Mouse (Mus musculus) bone marrow, adult 2 months (tissue): ENCODE results near the gene Mns1. TPM values are rescaled to one million over a fixed set of nuclear protein-coding genes. Genes with fewer than 3 reads are reported as not detected.
"Not testable (repeated sequence)": the region's sequence is repeated elsewhere in the genome, so short reads cannot be mapped to it uniquely, and the experiment has no call there.

Experiments used
- H3K27ac ChIP-seq: fragments of 200-500 bp; 2 replicates; pipeline ENCODE4 v1.5.1; 2012; ENCODE audit warnings: low read depth, mild to moderate bottlenecking, control low read depth, inconsistent platforms, low read length; ENCODE audit not compliant: control insufficient read depth, poor library complexity, insufficient read depth
- H3K4me1 ChIP-seq: fragments of 200-500 bp; 2 replicates; pipeline ENCODE4 v1.6.1; 2011; ENCODE audit warnings: low read length; ENCODE audit not compliant: control insufficient read depth, insufficient read depth
- H3K4me3 ChIP-seq: fragments of 200-500 bp; replicated peaks from 2 replicates; pipeline ENCODE3; 2011; ENCODE audit warnings: mild to moderate bottlenecking, low read depth, low read length, control low read depth; ENCODE audit not compliant: control insufficient read depth
- CTCF ChIP-seq: fragments of 200-500 bp; IDR thresholded peaks from 2 replicates; pipeline ENCODE4 v1.5.1; 2011; ENCODE audit warnings: low read length, control low read depth; ENCODE audit not compliant: control insufficient read depth, insufficient read depth
- POLR2A ChIP-seq: fragments of 200-500 bp; IDR thresholded peaks from 2 replicates; pipeline ENCODE4 v1.6.1; 2011; ENCODE audit warnings: low read depth, mild to moderate bottlenecking, control low read depth, low read length, borderline replicate concordance; ENCODE audit not compliant: control insufficient read depth
- WGBS: fragments of 180-500 bp; shearing (Covaris S2); methylation state at CpG from one replicate; pipeline ENCODE4 v1.1.7; 2018; 5-methylcytosine and 5-hydroxymethylcytosine counted together
- polyA plus RNA-seq: library from polyadenylated mRNA; stranded (reverse); fragments of >200 nt; gene quantifications from 2 replicates; pipeline ENCODE4 v1.2.4, GENCODE M21; 2011; ENCODE audit warnings: low replicate concordance; ENCODE audit not compliant: missing spikeins, insufficient read depth, insufficient read length

Gene Mns1
- 47.2 and 66.3 TPM in 2 replicates for polyA plus RNA-seq

GRCm38 (mm10) chr9:72437822-72438701, at the start of gene Mns1:
TSS of gene Mns1 (plus strand) at chr9:72438011.
- peak; percentile 28; the same call in 1 of the 2 replicates for TF ChIP-seq CTCF
- TF ChIP-seq POLR2A = peak; percentile 83
- Histone ChIP-seq H3K27ac (peak within 1 kb of the TSS; percentile 66), H3K4me3 (peak within 1 kb of the TSS; percentile 85), H3K4me1 (peaks cover 1% of the 10 kb centered on the region; the same call in 1 of the 2 replicates)
- 3% methylated on average over 43 of the region's 43 CpGs for WGBS

DNA sequence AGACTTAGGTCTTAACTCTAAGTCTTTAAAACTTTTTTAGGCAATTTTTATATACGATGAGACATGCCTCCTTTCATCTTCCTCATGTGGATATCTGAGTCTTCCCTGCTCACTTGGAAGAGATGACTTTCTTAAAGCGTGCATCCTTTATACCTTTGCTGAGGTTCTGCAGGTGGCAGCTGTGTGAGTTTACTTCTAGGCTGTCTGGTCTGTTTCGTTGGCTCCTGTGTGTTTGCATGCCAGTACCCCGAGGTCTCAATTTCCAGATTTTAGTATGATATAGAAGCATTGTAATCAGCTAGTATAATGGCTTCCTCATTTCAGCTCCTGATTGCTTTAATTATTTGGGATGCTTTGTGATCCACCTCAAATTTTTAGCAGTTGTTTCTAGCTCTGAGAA, 48.9 kb upstream of the Mns1 start:
- WGBS = 74% methylated on average over 4 of the region's 4 CpGs
- Histone ChIP-seq H3K4me3 (no peak overlapping the region), H3K4me1 (no peaks in the 10 kb centered on the region), H3K27ac (no peak overlapping the region)
- no peak for TF ChIP-seq CTCF
- TF ChIP-seq POLR2A = no peak

DNA sequence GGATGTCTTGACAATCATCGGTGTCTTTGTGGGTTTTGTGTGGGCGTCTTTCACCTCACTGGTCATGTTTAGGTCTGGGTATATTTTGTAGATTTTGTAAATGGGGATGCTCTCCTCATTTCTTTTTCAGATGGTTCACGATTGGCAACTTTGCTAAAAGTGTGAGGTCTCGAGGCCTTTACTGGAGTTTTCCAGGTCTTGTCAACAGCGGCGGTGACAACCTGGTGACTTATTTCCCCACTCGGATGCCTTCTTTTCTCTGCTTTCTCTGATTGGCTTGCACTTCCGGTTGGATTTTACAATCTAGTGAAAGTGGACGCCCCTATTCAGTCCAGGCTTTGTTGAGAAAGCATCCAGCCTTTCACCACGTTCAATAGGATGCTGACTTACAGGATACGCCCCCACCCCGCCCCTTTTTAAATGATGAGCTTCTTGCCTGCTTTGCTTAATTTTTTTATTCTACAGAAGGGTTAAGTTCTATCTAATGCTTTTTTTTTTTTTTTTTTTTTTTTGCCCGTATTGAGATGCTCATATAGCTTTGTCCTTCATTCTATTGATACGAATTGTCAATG, 48.3 kb upstream of the Mns1 start:
- 72% methylated on average over 14 of the region's 14 CpGs for WGBS
- no peak overlapping the region for H3K4me3 ChIP-seq
- no peaks in the 10 kb centered on the region for H3K4me1 ChIP-seq
- TF ChIP-seq POLR2A = no peak
- TF ChIP-seq CTCF = no peak
- no peak overlapping the region for H3K27ac ChIP-seq

GRCm38 (mm10) chr9:72390321-72391077, 47.3 kb upstream of the Mns1 start:
- TF ChIP-seq CTCF (no peak), POLR2A (no peak)
- no peak overlapping the region for H3K4me3 ChIP-seq
- no peaks in the 10 kb centered on the region for H3K4me1 ChIP-seq
- no peak overlapping the region for H3K27ac ChIP-seq
- WGBS = 70% methylated on average over 12 of the region's 12 CpGs

- H3K4me1 ChIP-seq = no peaks in the 10 kb centered on the region
- H3K4me3 ChIP-seq = no peak overlapping the region
- WGBS = 77% methylated on average over 7 of the region's 7 CpGs
- TF ChIP-seq CTCF (no peak), POLR2A (no peak)
- no peak overlapping the region for H3K27ac ChIP-seq
Observed at GRCm38 (mm10) chr9:72392686-72393085, 45.1 kb upstream of the Mns1 start.

- TF ChIP-seq POLR2A = no peak
- TF ChIP-seq CTCF = no peak
- WGBS = 87% methylated on average over 15 of the region's 15 CpGs
- Histone ChIP-seq H3K4me3 (no peak overlapping the region), H3K27ac (no peak overlapping the region), H3K4me1 (no peaks in the 10 kb centered on the region)
Observed at GRCm38 (mm10) chr9:72393238-72393637, 44.6 kb upstream of the Mns1 start.

GRCm38 (mm10) chr9:72393869-72394341, 43.9 kb upstream of the Mns1 start:
- H3K4me3 ChIP-seq = no peak overlapping the region
- TF ChIP-seq POLR2A (no peak), CTCF (no peak)
- 70% methylated on average over 8 of the region's 8 CpGs for WGBS

GRCm38 (mm10) chr9:72400121-72400520, 37.7 kb upstream of the Mns1 start:
- no peak overlapping the region for H3K27ac ChIP-seq
- H3K4me3 ChIP-seq = no peak overlapping the region
- 15% methylated on average over 4 of the region's 4 CpGs for WGBS
- TF ChIP-seq CTCF (no peak), POLR2A (no peak)
- no peaks in the 10 kb centered on the region for H3K4me1 ChIP-seq

More at GRCm38 (mm10) chr9:72393869-72394341, 43.9 kb upstream of the Mns1 start:
- Histone ChIP-seq H3K4me1 (no peaks in the 10 kb centered on the region), H3K27ac (no peak overlapping the region)

DNA sequence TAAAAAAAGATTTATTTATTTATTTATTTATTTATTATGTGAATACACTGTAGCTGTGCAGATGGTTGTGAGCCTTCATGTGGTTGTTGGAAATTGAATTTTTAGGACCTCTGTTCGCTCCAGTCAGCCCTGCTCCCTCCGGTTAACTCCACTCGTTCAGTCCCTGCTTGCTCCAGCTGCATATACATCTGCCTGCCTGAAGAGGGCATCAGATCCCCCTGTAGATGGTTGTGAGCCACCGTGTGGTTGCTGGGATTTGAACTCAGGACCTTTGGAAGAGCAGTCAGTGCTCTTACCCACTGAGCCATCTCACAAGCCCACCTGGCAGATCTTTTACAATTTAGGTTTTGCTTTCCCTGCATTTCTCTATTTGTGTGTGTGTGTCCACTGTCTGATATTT, 36.0 kb upstream of the Mns1 start:
- not testable (repeated sequence) for H3K4me1 ChIP-seq, H3K4me3 ChIP-seq, H3K27ac ChIP-seq
- WGBS = 75% methylated on average over 4 of the region's 4 CpGs
